Mouse (Mus musculus) thymus, postnatal 36 days (tissue): ENCODE measurements at regions not wholly inside any gene's neighbourhood (a gene's known extent, or its start where the extent isn't known, plus 50 kb on each side); places are given as distances from the start of the nearest gene placed in this dataset.

Experiments used
- DNase-seq, 2 experiments: peaks; one replicate each; pipeline ENCODE4 v3.0.0; 2022; ENCODE audit warnings: mixed read lengths in 2 of 2

- DNase-seq, result no peak
Measured at GRCm38 (mm10) chr11:111445764-111446163, 379.8 kb downstream of the Kcnj2 start.

GRCm38 (mm10) chr11:111450811-111451494 lies 385.0 kb downstream of the Kcnj2 start:
- no peak for DNase-seq

GRCm38 (mm10) chr11:111460046-111460445 lies 394.1 kb downstream of the Kcnj2 start:
- DNase-seq, result no peak

GRCm38 (mm10) chr11:111484981-111485380 lies 419.0 kb downstream of the Kcnj2 start:
- no peak for DNase-seq

- no peak for DNase-seq
Measured at GRCm38 (mm10) chr11:111512471-111512870, 446.5 kb downstream of the Kcnj2 start.

- no peak for DNase-seq
Measured at GRCm38 (mm10) chr11:111522716-111523115, 456.8 kb downstream of the Kcnj2 start.

- DNase-seq, result peak; percentile 15 to 31
Measured at GRCm38 (mm10) chr11:111523465-111523864, 457.5 kb downstream of the Kcnj2 start.

GRCm38 (mm10) chr11:111526010-111526742 lies 460.2 kb downstream of the Kcnj2 start:
- DNase-seq, result no peak

GRCm38 (mm10) chr11:111529591-111529990 lies 463.6 kb downstream of the Kcnj2 start:
- no peak for DNase-seq

GRCm38 (mm10) chr11:111530912-111531311 lies 464.9 kb downstream of the Kcnj2 start:
- DNase-seq, result no peak

- DNase-seq, result no peak
Measured at GRCm38 (mm10) chr11:111532457-111532856, 466.5 kb downstream of the Kcnj2 start.

- DNase-seq, result no peak
Measured at GRCm38 (mm10) chr11:111536040-111536836, 470.3 kb downstream of the Kcnj2 start.

GRCm38 (mm10) chr11:111537654-111538053 lies 471.7 kb downstream of the Kcnj2 start:
- DNase-seq, result peak in 1 of 2 experiments; percentile 5

- no peak for DNase-seq
Measured at GRCm38 (mm10) chr11:111539960-111540359, 474.0 kb downstream of the Kcnj2 start.

- no peak for DNase-seq
Measured at GRCm38 (mm10) chr11:111545291-111545690, 479.3 kb downstream of the Kcnj2 start.

- DNase-seq, result no peak
Measured at GRCm38 (mm10) chr11:111555131-111555530, 489.2 kb downstream of the Kcnj2 start.

- no peak for DNase-seq
Measured at GRCm38 (mm10) chr11:111555615-111556014, 489.7 kb downstream of the Kcnj2 start.

GRCm38 (mm10) chr11:111558302-111559140 lies 492.6 kb downstream of the Kcnj2 start:
- DNase-seq, result no peak

GRCm38 (mm10) chr11:111563171-111563570 lies 497.2 kb downstream of the Kcnj2 start:
- DNase-seq, result no peak

- no peak for DNase-seq
Measured at GRCm38 (mm10) chr11:111568041-111568440, 502.1 kb downstream of the Kcnj2 start.

- DNase-seq, result no peak
Measured at GRCm38 (mm10) chr11:111568876-111569275, 502.9 kb downstream of the Kcnj2 start.

GRCm38 (mm10) chr11:111577883-111578282 lies 511.9 kb downstream of the Kcnj2 start:
- no peak for DNase-seq
